Mouse (Mus musculus) heart, embryonic 14.5 days (tissue): ENCODE results near the gene Amz2. TPM values are rescaled to one million over a fixed set of nuclear protein-coding genes. Genes with fewer than 3 reads are reported as not detected.

Experiments
- ATAC-seq: fragments of 200-750 bp; cut with Nextera tagmentation; 2 replicates; pipeline ENCODE4 v1.8.0; 2017; ENCODE audit warnings: low read depth, moderate TSS enrichment; ENCODE audit not compliant: insufficient number of reproducible peaks, insufficient read depth, low FRiP score
- H3K27ac ChIP-seq, 2 experiments: fragments of 200-500 bp in 1 of 2; fragments of 300-500 bp in 1 of 2; sonication (generic) in 1 of 2; replicated peaks in 1 of 2; 2 replicates each; pipeline ENCODE4 v1.5.1; 2012 to 2014; ENCODE audit warnings: low read depth in 2 of 2, low read length in 2 of 2, control low read depth in 1 of 2, mild to moderate bottlenecking in 1 of 2, mixed read lengths in 1 of 2; ENCODE audit not compliant: control insufficient read depth in 1 of 2, insufficient read depth in 1 of 2
- H3K27me3 ChIP-seq: fragments of 300-500 bp; sonication (generic); 2 replicates; pipeline ENCODE4 v1.6.1; 2014; ENCODE audit warnings: mild to moderate bottlenecking, low read length, control low read depth; ENCODE audit not compliant: control insufficient read depth, insufficient read depth
- H3K36me3 ChIP-seq: fragments of 300-500 bp; sonication (generic); 2 replicates; pipeline ENCODE4 v1.6.1; 2014; ENCODE audit warnings: mild to moderate bottlenecking, control low read depth, low read length, mixed read lengths; ENCODE audit not compliant: control insufficient read depth, insufficient read depth
- H3K4me1 ChIP-seq, 2 experiments: fragments of 200-500 bp in 1 of 2; fragments of 300-500 bp in 1 of 2; sonication (generic) in 1 of 2; 2 replicates each; pipeline ENCODE4 v1.6.1; 2012 to 2014; ENCODE audit warnings: low read length in 2 of 2, control low read depth in 1 of 2, mixed read lengths in 1 of 2; ENCODE audit not compliant: control insufficient read depth in 2 of 2, insufficient read depth in 2 of 2
- H3K4me2 ChIP-seq: fragments of 300-500 bp; sonication (generic); 2 replicates; pipeline ENCODE4 v1.6.1; 2014; ENCODE audit warnings: mild to moderate bottlenecking, low read length
- H3K4me3 ChIP-seq, 2 experiments: fragments of 200-500 bp in 1 of 2; fragments of 300-500 bp in 1 of 2; sonication (generic) in 1 of 2; 2 replicates each; pipeline ENCODE4 v1.5.1; 2012 to 2014; ENCODE audit warnings: low read length in 2 of 2, mild to moderate bottlenecking in 2 of 2, control low read depth in 1 of 2, low read depth in 1 of 2, moderate library complexity in 1 of 2; ENCODE audit not compliant: control insufficient read depth in 1 of 2, insufficient read depth in 1 of 2
- H3K9ac ChIP-seq: fragments of 300-500 bp; sonication (generic); 2 replicates; pipeline ENCODE4 v1.6.1; 2014; ENCODE audit warnings: mild to moderate bottlenecking, low read length
- H3K9me3 ChIP-seq: fragments of 300-500 bp; sonication (generic); 2 replicates; pipeline ENCODE4 v1.6.1; 2016; ENCODE audit warnings: low read length, control low read depth; ENCODE audit not compliant: control insufficient read depth
- WGBS: fragments of 180-500 bp; shearing (Covaris S2); extraction: QIAGEN DNeasy Blood & Tissue Kit; methylation state at CpG from one replicate; pipeline ENCODE4 v1.1.7; 2014; 5-methylcytosine and 5-hydroxymethylcytosine counted together
- polyA plus RNA-seq: library from polyadenylated mRNA; unstranded; fragments of >200 nt; fragmentation: Nextera tagmentation; extraction: Ambion mirVana; gene quantifications from 2 replicates; pipeline ENCODE4 v1.2.1, GENCODE M21; 2014

The Amz2 gene
- polyA plus RNA-seq, 1 experiment from 2014 or later = 38.7 TPM

- no peak overlapping the region for H3K4me2 ChIP-seq
- H3K27me3 ChIP-seq = no peaks in the 10 kb centered on the region
- no peak overlapping the region for H3K9ac ChIP-seq
- H3K36me3 ChIP-seq = peaks cover 41% of the 10 kb centered on the region
- H3K4me1 ChIP-seq = no peaks in the 10 kb centered on the region
- WGBS = 82% methylated on average over 11 of the region's 11 CpGs
- H3K4me3 ChIP-seq = no peak overlapping the region
- ATAC-seq = no peak
- H3K27ac ChIP-seq = no peak overlapping the region
- H3K9me3 ChIP-seq = no peaks in the 10 kb centered on the region
Measured at GRCm38 (mm10) chr11:109451169-109451568, 25.4 kb downstream of the Amz2 start.

DNA sequence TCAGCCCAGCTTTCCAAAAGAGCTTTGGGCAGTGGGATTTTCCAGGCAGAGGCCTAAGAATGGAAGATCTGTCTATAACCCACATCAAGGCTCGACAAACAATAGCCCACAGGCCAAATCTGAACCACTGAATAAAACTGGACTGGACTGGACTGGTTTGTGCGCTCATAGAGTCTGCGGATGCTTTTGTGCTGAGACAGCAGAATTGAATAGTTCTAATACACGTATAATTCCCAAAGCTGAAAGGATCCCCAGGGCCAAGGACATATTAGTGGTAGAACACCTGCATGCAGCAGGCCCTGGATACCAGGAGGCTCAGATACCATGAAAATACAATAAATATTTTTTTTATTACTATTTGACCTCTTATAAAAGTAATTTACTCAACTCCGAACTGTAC lies 30.5 kb downstream of the Amz2 start:
- no peaks in the 10 kb centered on the region for H3K9me3 ChIP-seq
- H3K27me3 ChIP-seq = no peaks in the 10 kb centered on the region
- H3K4me1 ChIP-seq = peaks cover 5 to 13% of the 10 kb centered on the region in 2 experiments
- no peak for ATAC-seq
- H3K4me3 ChIP-seq = no peak overlapping the region
- H3K4me2 ChIP-seq = no peak overlapping the region
- H3K36me3 ChIP-seq = peaks cover 60% of the 10 kb centered on the region
- H3K27ac ChIP-seq = no peak overlapping the region
- WGBS = 93% methylated on average over 5 of the region's 5 CpGs
- H3K9ac ChIP-seq = no peak overlapping the region

DNA sequence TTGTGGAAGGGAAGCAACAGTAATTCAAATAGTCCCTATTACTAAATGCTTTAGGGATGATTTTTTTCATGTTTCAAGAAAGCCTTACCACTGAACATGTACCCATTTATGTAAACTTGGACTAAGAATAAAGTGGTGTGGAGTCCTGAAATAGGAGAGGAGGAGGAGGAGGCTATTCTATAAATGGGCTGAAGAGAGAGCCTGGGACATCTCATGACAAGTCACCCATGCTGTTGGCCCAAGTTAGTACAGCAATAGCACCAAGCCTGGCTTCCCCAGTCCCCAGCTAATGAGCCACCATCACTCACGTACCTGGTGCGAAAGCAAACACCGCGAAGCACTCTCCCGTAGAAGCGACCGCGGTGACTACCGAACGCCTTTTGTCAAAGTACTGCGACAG lies 32.4 kb downstream of the Amz2 start:
- no peak for ATAC-seq
- no peak overlapping the region for H3K4me3 ChIP-seq
- H3K27me3 ChIP-seq = no peaks in the 10 kb centered on the region
- H3K9ac ChIP-seq = no peak overlapping the region
- no peak overlapping the region for H3K4me2 ChIP-seq
- peaks cover 63% of the 10 kb centered on the region for H3K36me3 ChIP-seq
- no peak overlapping the region for H3K27ac ChIP-seq
- WGBS = 95% methylated on average over 11 of the region's 11 CpGs
- H3K9me3 ChIP-seq = no peaks in the 10 kb centered on the region
- peaks cover 5 to 13% of the 10 kb centered on the region in 2 experiments for H3K4me1 ChIP-seq

DNA sequence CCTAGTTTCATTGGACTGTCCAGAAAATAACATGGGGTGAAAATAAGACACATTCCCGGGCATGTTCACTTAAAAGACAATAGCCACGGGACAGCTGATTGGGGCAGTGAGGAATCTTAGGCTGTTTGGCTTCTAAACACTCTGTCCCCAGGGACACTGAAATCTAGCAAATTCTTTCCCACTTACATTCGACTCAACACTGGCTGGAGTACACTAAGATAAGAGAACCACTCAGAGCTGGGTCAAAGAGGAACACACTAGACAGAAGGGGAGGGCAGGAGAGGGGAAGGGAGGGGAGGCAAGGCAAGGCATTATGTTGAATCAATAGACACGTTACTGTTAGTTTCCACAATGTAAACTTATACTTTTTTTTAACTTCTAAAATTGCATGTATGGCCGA lies 34.8 kb downstream of the Amz2 start:
- Histone ChIP-seq H3K4me2 (no peak overlapping the region), H3K27ac (peak overlapping the region; percentile 39 to 56), H3K4me1 (peaks cover 5 to 13% of the 10 kb centered on the region in 2 experiments), H3K4me3 (no peak overlapping the region), H3K36me3 (peaks cover 47% of the 10 kb centered on the region), H3K9me3 (no peaks in the 10 kb centered on the region), H3K27me3 (no peaks in the 10 kb centered on the region), H3K9ac (no peak overlapping the region)
- ATAC-seq = peak; percentile 71; the same call in 1 of the 2 replicates
- 9% methylated on average over 5 of the region's 5 CpGs for WGBS

DNA sequence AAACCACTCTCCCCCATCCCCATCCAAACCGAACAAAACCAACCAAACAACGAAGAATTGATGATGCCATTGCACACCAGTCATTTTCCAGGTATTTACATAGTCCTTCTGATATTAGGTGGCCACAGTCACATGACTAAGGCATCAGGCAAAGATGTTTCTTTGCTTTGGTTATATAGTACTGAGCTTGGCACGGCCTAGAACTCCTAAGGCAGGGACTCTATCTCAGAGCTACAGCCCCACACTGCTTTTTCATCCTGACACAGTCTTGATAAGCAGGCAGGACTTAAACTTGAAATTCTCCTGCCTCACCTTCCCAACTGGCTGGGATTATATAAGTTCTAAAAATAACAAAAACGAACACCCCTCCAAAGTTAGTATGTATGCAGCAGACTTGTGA lies 39.3 kb downstream of the Amz2 start:
- Histone ChIP-seq H3K4me1 (peaks cover 3 to 9% of the 10 kb centered on the region in 2 experiments), H3K27me3 (no peaks in the 10 kb centered on the region), H3K4me2 (no peak overlapping the region), H3K9ac (no peak overlapping the region), H3K36me3 (peaks cover 22% of the 10 kb centered on the region), H3K9me3 (no peaks in the 10 kb centered on the region), H3K27ac (no peak overlapping the region), H3K4me3 (no peak overlapping the region)
- ATAC-seq = no peak
- 74% methylated on average over 4 of the region's 4 CpGs for WGBS

DNA sequence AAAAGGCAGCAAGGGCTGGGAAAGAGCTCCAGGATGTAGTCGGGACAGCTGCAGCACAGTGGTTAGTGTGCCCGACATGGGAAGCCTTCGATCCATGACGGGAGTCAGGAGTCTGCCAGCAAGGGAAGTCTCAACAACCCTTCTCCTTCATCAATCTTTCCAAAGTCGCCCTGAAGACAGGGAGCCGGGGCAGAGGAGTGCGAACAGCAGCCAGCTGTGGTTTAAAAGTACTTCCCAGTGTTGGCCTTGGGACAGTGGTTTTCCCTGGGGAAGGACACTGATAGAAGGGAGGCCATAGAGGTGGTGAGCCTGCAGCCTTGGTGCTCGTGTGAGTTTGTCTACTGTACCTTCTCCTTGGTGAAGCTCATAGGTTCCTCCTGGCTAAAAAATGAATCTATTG lies 41.2 kb downstream of the Amz2 start:
- Histone ChIP-seq H3K36me3 (peaks cover 15% of the 10 kb centered on the region), H3K4me3 (no peak overlapping the region), H3K27me3 (no peaks in the 10 kb centered on the region), H3K9me3 (no peaks in the 10 kb centered on the region), H3K9ac (no peak overlapping the region), H3K27ac (no peak overlapping the region), H3K4me1 (peaks cover 4 to 11% of the 10 kb centered on the region in 2 experiments; a peak in 2 of 4 replicates), H3K4me2 (no peak overlapping the region)
- no peak for ATAC-seq
- WGBS = 66% methylated on average over 8 of the region's 8 CpGs

DNA sequence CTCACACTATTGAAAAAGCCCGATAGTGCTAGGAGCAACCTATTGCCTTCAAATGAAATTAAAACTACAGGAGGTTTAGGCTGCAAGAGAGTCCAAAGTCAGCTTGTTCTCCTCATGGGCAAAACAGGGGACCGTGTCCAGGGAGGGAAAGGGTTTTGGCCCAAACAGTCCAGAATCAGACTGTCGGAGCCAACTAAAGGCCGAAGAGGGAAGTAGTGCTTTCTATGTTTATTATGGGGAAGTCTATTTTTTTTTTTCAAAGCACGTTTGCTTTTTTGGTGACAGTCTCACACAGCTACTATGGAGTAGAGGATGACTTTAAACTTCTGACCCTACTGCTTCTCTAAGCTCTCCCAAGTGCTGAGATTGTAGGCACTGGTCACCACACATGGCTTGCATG lies 42.4 kb downstream of the Amz2 start:
- H3K9me3 ChIP-seq = no peaks in the 10 kb centered on the region
- H3K4me2 ChIP-seq = no peak overlapping the region
- peaks cover 4% of the 10 kb centered on the region; the same call in 1 of the 2 replicates for H3K36me3 ChIP-seq
- H3K4me1 ChIP-seq = peaks cover 4 to 11% of the 10 kb centered on the region in 2 experiments; a peak in 2 of 4 replicates
- no peak overlapping the region for H3K9ac ChIP-seq
- H3K4me3 ChIP-seq = no peak overlapping the region
- no peak for ATAC-seq
- H3K27me3 ChIP-seq = no peaks in the 10 kb centered on the region
- 86% methylated on average over 5 of the region's 5 CpGs for WGBS
- H3K27ac ChIP-seq = no peak overlapping the region

GRCm38 (mm10) chr11:109470170-109470569 lies 44.4 kb downstream of the Amz2 start:
- Histone ChIP-seq H3K9ac (no peak overlapping the region), H3K4me1 (peaks cover 7 to 16% of the 10 kb centered on the region in 2 experiments; a peak in 3 of 4 replicates), H3K4me3 (no peak overlapping the region), H3K27ac (no peak overlapping the region), H3K27me3 (no peaks in the 10 kb centered on the region), H3K9me3 (no peaks in the 10 kb centered on the region), H3K4me2 (no peak overlapping the region), H3K36me3 (no peaks in the 10 kb centered on the region)
- 71% methylated on average over 9 of the region's 9 CpGs for WGBS
- ATAC-seq = no peak
